Mouse (Mus musculus) spleen, adult 2 months (tissue): Measurements from ENCODE around the gene Snrpa.

Source experiments
- CTCF ChIP-seq: fragments of 200-500 bp; IDR thresholded peaks from 2 replicates; pipeline ENCODE4 v1.5.1; 2011; ENCODE audit warnings: mild to moderate bottlenecking, inconsistent platforms; ENCODE audit not compliant: insufficient read depth, insufficient read length, insufficient replicate concordance; ENCODE audit errors: extremely low read depth
- POLR2A ChIP-seq: fragments of 200-500 bp; IDR thresholded peaks from 2 replicates; pipeline ENCODE4 v1.6.1; 2011; ENCODE audit warnings: low read depth, low read length, inconsistent platforms

GRCm38 (mm10) chr7:27233300-27233699 is 37.2 kb upstream of the Snrpa start:
- TF ChIP-seq CTCF (no peak), POLR2A (no peak)
